ENCODE assay signal across 11 mouse cellular contexts in the genomic region with DNA sequence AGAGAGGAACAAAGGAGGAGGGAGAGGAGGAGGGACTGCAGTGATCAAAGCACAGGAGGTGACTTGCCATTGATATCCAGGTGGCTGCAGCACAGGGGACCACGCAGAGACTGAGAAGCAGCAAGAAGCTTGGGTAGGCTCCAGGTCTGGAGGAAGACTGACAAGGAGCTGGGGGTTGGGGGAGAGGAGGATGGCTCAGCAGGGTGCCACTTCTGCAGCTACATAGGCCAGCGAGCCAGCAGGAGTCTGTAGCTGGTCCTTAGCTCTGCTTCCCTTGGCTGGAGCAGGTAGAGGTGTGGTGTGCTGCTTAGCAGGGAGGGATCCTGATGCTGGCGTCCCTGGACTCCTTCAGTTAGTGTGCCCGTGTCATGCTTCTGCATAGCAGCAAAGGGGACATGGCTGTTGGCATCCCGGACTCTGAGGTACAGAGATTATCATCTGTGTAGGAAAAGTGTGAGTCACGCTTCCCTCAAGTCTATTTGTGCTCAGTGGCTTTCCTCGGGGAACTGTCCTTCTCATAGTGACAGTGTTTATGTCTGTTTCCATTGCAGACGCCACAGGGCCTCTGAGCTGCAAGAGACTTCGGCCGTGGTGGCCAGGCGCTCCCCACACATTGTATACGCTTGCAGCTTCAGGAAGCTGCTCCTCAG. TPM values are rescaled to one million over a fixed set of nuclear protein-coding genes. Genes with fewer than 3 reads are reported as not detected.
DNase-seq lines count a peak whose midpoint lies in the region; ATAC-seq lines count a peak whose summit lies in the region.
"Had no signal": no experiment of that assay in that cellular context is flagged by ENCODE, and none has a peak within 500 bp of the region (broad histone marks: within the 10 kb centered on the region; RNA-seq: fewer than 3 reads in every experiment).

No protein-coding gene starts in this region.

- peaks cover 18% of the 10 kb centered on the region for H3K4me1 ChIP-seq in embryonic facial prominence, embryonic 10.5 days
- peaks cover 24% of the 10 kb centered on the region for H3K4me1 ChIP-seq in midbrain, embryonic 15.5 days

- H3K9me3 ChIP-seq in embryonic facial prominence, embryonic 10.5 days = no peaks in the 10 kb centered on the region
- H3K9me3 ChIP-seq in midbrain, embryonic 15.5 days = no peaks in the 10 kb centered on the region

- peak; percentile 41; the same call in 1 of the 2 replicates for ATAC-seq in cerebellum, adult (ENCODE audit: insufficient number of reproducible peaks, low FRiP score, low TSS enrichment)
- ATAC-seq in midbrain, embryonic 15.5 days (replicated peaks) = peak; percentile 53

- intact Hi-C loops in left cerebral cortex, postnatal 36 days (cut with DNase I) = loop anchor here (2.0 to 5.0 kb wide), 2 partner anchors 24 to 192 kb away; no protein-coding TSS in a partner anchor

- 61% methylated on average over 12 of the region's 12 CpGs for WGBS in embryonic facial prominence, embryonic 10.5 days
- WGBS in midbrain, embryonic 15.5 days = 51% methylated on average over 12 of the region's 12 CpGs

- peaks cover under 1% of the 10 kb centered on the region for H3K27me3 ChIP-seq in embryonic facial prominence, embryonic 10.5 days (replicated peaks; ENCODE audit: low read depth, poor library complexity, severe bottlenecking)
- H3K27me3 ChIP-seq in midbrain, embryonic 15.5 days (replicated peaks) = no peaks in the 10 kb centered on the region

- 0 out of 2 replicates have a peak overlapping the region, but pooled peaks have one; percentile 6 for H3K9ac ChIP-seq in midbrain, embryonic 15.5 days

- no peaks in the 10 kb centered on the region for H3K36me3 ChIP-seq in embryonic facial prominence, embryonic 10.5 days (replicated peaks)
- no peaks in the 10 kb centered on the region for H3K36me3 ChIP-seq in midbrain, embryonic 15.5 days (replicated peaks)

- DNase-seq in cerebellum, postnatal 4 days (ENCODE audit: low spot score in 2 of 2) = no peak
- no peak for DNase-seq in embryonic facial prominence, embryonic 10.5 days (ENCODE audit: low spot score)
- DNase-seq in left cerebral cortex, postnatal 36 days (ENCODE audit: low spot score in 2 of 2) = peak; percentile 59 to 71
- DNase-seq in heart, postnatal 4 days = no peak
- no peak for DNase-seq in heart, adult 18-20 months
- DNase-seq in c-Kit-positive CD71-positive TER-119-positive erythroid progenitor cells, embryonic 14.5 days (ENCODE audit: low spot score) = no peak
- DNase-seq: B cell, adult 2 months had no signal

- H3K4me3 ChIP-seq in embryonic facial prominence, embryonic 10.5 days = no peak overlapping the region
- H3K4me3 ChIP-seq in midbrain, embryonic 15.5 days = no peak overlapping the region

- peak overlapping the region; percentile 57 for H3K27ac ChIP-seq in embryonic facial prominence, embryonic 10.5 days (replicated peaks)
- peak overlapping the region; percentile 72 for H3K27ac ChIP-seq in midbrain, embryonic 15.5 days

- 0 out of 2 replicates have a peak overlapping the region, but pooled peaks have one; percentile 4 for H3K4me2 ChIP-seq in midbrain, embryonic 15.5 days

RNA-seq across cellular contexts. Expression of gene 6430548M08Rik, which starts 30.8 kb away (rescaled TPM):
- 3.1 and 3.4 TPM in 2 replicates for polyA plus RNA-seq in embryonic facial prominence, embryonic 10.5 days (2016; fragmentation: Nextera tagmentation; extraction: Ambion mirVana)
- total RNA-seq in left cerebral cortex, postnatal 36 days (2021) = 100 to 1,000 TPM; 246 to 248 TPM
- 33.6 and 35.7 TPM in 2 replicates for polyA plus RNA-seq in midbrain, embryonic 15.5 days (2015; fragmentation: Nextera tagmentation; extraction: Ambion mirVana)
- 10 to 100 TPM; 19.3 to 23.8 TPM for total RNA-seq in heart, postnatal 4 days (2021)
- 10 to 100 TPM; 15.1 to 19.3 TPM for total RNA-seq in heart, adult 18-20 months (2021)

RNA-seq across cellular contexts. Expression of gene Fam92b, which starts 32.5 kb away (rescaled TPM):
- 0.83 and 0.86 TPM in 2 replicates for polyA plus RNA-seq in embryonic facial prominence, embryonic 10.5 days (2016; fragmentation: Nextera tagmentation; extraction: Ambion mirVana)
- under 1 TPM; 0.27 to 0.45 TPM for total RNA-seq in left cerebral cortex, postnatal 36 days (2021)
- 2.1 and 2.2 TPM in 2 replicates for polyA plus RNA-seq in midbrain, embryonic 15.5 days (2015; fragmentation: Nextera tagmentation; extraction: Ambion mirVana)
- total RNA-seq in heart, postnatal 4 days (2021) = not detected
- under 1 TPM in 1 of 2 experiments, not detected in 1; 0.31 TPM for total RNA-seq in heart, adult 18-20 months (2021)
- total RNA-seq: liver, adult 2 months had no signal
- polyA plus RNA-seq: liver, adult 2 months; small intestine, adult 2 months had no signal

RNA-seq across cellular contexts. Expression of gene Zdhhc7, which starts 43.5 kb away (rescaled TPM):
- 30.0 and 33.0 TPM in 2 replicates for polyA plus RNA-seq in embryonic facial prominence, embryonic 10.5 days (2016; fragmentation: Nextera tagmentation; extraction: Ambion mirVana)
- 10 to 100 TPM; 31.0 to 36.0 TPM for total RNA-seq in left cerebral cortex, postnatal 36 days (2021)
- 31.3 and 33.8 TPM in 2 replicates for polyA plus RNA-seq in midbrain, embryonic 15.5 days (2015; fragmentation: Nextera tagmentation; extraction: Ambion mirVana)
- 10 to 100 TPM; 39.5 to 40.8 TPM for total RNA-seq in heart, postnatal 4 days (2021)
- 10 to 100 TPM; 36.6 to 38.6 TPM for total RNA-seq in heart, adult 18-20 months (2021)

Comparison
In these comparisons a context has a peak if more than half of its experiments do, and no peak if none do; other contexts are left out.
1. DNase-seq: peak in left cerebral cortex, postnatal 36 days (2 of 2); none in cerebellum, postnatal 4 days (0 of 2), embryonic facial prominence, embryonic 10.5 days (single experiment), heart, postnatal 4 days (single experiment), heart, adult 18-20 months (0 of 2) and c-Kit-positive CD71-positive TER-119-positive erythroid progenitor cells, embryonic 14.5 days (single experiment).
2. RNA of gene 6430548M08Rik, which starts 30.8 kb away (total RNA-seq): 246 to 248 TPM in left cerebral cortex, postnatal 36 days; 19.3 to 23.8 TPM in heart, postnatal 4 days and 15.1 to 19.3 TPM in heart, adult 18-20 months; every median in the first group is over 4 times any median in the second.